Mouse (Mus musculus): Measurements from ENCODE around the gene Ptprr. TPM values are rescaled to one million over a fixed set of nuclear protein-coding genes. Genes with fewer than 3 reads are reported as not detected.

Gene Ptprr
- polyA plus RNA-seq, 1 experiment = 11.8 TPM

DNA sequence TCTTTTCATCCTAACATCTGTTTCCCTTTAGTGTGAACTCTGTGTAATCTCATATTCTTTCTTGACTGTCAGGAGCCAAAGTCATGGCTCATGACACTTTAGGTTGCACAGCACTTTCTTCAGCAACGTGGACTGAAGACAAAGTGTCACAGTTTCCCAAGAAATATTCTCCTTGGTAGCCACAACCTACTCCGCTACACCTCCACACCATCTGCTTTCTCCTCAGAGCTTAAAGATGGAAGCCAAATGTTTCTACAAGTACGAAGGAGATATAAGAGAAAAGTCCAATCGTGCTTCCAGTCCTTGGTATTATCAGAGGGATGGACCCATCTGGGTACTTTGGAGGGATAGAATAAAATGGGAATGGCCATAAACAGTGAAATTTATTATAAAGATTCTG is 114.2 kb downstream of the Ptprr start:
- H3K27ac ChIP-seq (ENCODE audit: insufficient read depth, low read length) = no peak overlapping the region
- no peak for TF ChIP-seq CTCF (IDR thresholded peaks at IDR 0.05; ENCODE audit: extremely low read depth, insufficient read depth, low read length)
- no peak for TF ChIP-seq POLR2A (IDR thresholded peaks at IDR 0.05; ENCODE audit: extremely low read depth, insufficient read depth, low read length)
- H3K4me1 ChIP-seq (ENCODE audit: control insufficient read depth, insufficient read depth, low read length) = no peaks in the 10 kb centered on the region
- no peak overlapping the region for H3K4me3 ChIP-seq (ENCODE audit: insufficient read depth, low read length)

DNA sequence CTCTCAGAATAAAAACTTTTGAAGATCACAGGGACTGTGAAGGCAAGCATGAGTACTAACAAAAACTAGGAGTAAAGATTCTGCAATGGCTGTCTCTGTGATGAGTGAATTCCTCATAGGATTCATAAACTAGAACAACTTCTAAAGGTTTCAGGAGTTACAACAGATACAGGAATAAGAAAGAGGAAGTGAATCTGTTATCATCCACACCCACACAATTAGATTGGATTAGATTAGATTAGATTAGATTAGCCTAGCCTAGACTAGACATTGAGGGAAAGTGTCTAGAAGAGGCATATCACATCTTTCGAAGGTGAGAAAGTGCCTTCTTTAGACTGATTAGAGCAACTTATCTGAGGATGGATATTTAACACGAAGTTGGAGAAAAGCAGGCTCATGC is 117.2 kb downstream of the Ptprr start:
- H3K4me3 ChIP-seq (ENCODE audit: insufficient read depth, low read length) = no peak overlapping the region
- TF ChIP-seq CTCF (IDR thresholded peaks at IDR 0.05; ENCODE audit: extremely low read depth, insufficient read depth, low read length) (no peak), POLR2A (IDR thresholded peaks at IDR 0.05; ENCODE audit: extremely low read depth, insufficient read depth, low read length) (no peak)
- H3K4me1 ChIP-seq (ENCODE audit: control insufficient read depth, insufficient read depth, low read length) = no peaks in the 10 kb centered on the region

DNA sequence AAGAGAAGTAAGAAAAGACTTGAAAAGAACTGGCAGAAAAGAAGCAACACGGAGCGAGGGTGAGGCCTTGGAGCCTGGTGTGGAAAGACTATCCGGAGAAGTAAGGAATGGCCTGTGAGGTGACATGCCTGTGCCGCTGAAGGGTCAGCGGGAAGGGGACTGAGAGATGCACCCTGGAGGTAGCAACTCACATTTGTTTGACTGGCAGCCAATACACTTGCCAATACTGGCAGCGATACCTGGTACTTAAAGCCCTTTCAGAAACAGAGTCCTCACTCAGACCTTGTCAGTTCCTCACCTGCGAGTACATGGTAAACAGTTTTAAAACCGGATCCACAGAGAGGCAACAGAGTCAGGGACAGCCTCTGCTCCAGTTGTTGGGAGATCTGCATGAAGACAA is 122.2 kb downstream of the Ptprr start:
- TF ChIP-seq POLR2A (IDR thresholded peaks at IDR 0.05; ENCODE audit: extremely low read depth, insufficient read depth, low read length) (no peak), CTCF (IDR thresholded peaks at IDR 0.05; ENCODE audit: extremely low read depth, insufficient read depth, low read length) (no peak)
- Histone ChIP-seq H3K4me3 (ENCODE audit: insufficient read depth, low read length) (no peak overlapping the region), H3K27ac (ENCODE audit: insufficient read depth, low read length) (no peak overlapping the region), H3K4me1 (ENCODE audit: control insufficient read depth, insufficient read depth, low read length) (no peaks in the 10 kb centered on the region)

More for the DNA sequence above, 117.2 kb downstream of the Ptprr start:
- H3K27ac ChIP-seq (ENCODE audit: insufficient read depth, low read length) = no peak overlapping the region

DNA sequence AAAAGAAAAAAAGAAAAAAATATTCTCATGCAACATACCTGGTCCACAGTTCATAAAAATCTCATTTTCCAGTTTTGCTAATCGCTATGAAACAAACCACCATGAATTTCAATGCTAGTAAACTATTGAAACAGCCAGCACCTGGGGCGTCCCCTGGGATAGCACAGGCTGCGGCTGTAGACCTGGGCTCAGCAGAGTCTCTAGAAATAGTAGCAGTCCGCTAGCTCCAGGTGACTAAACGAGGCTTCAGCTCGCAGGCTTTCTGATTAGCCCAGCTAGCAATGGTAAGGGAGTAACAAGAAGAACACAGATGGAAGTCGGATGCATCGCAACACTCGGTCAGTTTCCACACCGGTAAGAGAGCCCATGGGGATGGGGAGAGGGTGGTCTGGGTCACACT is 125.7 kb downstream of the Ptprr start:
- no peak overlapping the region for H3K4me3 ChIP-seq (ENCODE audit: insufficient read depth, low read length)
- no peak overlapping the region for H3K27ac ChIP-seq (ENCODE audit: insufficient read depth, low read length)
- no peaks in the 10 kb centered on the region for H3K4me1 ChIP-seq (ENCODE audit: control insufficient read depth, insufficient read depth, low read length)
- TF ChIP-seq POLR2A (IDR thresholded peaks at IDR 0.05; ENCODE audit: extremely low read depth, insufficient read depth, low read length) (no peak), CTCF (IDR thresholded peaks at IDR 0.05; ENCODE audit: extremely low read depth, insufficient read depth, low read length) (no peak)

DNA sequence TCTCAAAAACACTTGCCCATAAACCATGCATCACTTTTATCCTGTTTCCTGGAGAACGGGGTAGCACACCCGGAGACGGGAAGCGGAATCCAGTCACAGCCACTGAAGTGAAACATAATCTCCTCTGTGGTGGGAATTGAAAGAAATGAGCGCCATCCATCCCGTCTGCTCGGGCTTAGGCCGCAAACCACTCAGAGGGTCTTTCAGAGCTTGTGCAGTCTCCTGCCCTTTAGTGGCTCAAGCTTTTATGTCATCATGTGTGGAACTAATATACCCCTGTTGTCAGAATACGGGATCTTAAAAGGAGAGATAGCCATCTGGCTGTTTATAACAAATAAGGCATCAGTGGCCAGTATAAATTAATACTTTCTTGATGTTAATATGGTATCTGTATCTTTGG is 128.1 kb downstream of the Ptprr start:
- TF ChIP-seq CTCF (IDR thresholded peaks at IDR 0.05; ENCODE audit: extremely low read depth, insufficient read depth, low read length) = no peak
- no peak for TF ChIP-seq POLR2A (IDR thresholded peaks at IDR 0.05; ENCODE audit: extremely low read depth, insufficient read depth, low read length)
- Histone ChIP-seq H3K4me3 (ENCODE audit: insufficient read depth, low read length) (no peak overlapping the region), H3K4me1 (ENCODE audit: control insufficient read depth, insufficient read depth, low read length) (no peaks in the 10 kb centered on the region), H3K27ac (ENCODE audit: insufficient read depth, low read length) (no peak overlapping the region)

DNA sequence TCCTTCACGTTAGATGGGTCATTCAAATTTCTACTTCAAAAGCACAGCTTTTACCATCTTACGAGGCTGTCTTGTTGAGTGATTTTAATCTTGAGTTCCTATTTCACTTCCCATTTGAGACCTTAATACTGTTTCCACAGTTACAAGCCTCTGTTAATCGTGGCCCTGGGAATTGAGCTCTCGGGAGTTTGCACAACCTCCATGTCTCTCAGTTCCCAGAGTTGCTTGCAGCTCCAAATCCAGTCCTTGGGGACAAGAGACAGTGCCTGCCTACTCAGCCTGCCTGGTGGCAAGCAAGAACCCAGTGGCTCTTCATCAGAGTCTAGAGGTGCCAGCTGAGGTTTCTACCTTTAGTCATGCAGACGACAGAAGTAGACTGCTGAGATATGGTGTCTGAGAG is 136.7 kb downstream of the Ptprr start:
- no peak for TF ChIP-seq CTCF (IDR thresholded peaks at IDR 0.05; ENCODE audit: extremely low read depth, insufficient read depth, low read length)
- TF ChIP-seq POLR2A (IDR thresholded peaks at IDR 0.05; ENCODE audit: extremely low read depth, insufficient read depth, low read length) = no peak
- Histone ChIP-seq H3K4me3 (ENCODE audit: insufficient read depth, low read length) (no peak overlapping the region), H3K4me1 (ENCODE audit: control insufficient read depth, insufficient read depth, low read length) (no peaks in the 10 kb centered on the region), H3K27ac (ENCODE audit: insufficient read depth, low read length) (no peak overlapping the region)

DNA sequence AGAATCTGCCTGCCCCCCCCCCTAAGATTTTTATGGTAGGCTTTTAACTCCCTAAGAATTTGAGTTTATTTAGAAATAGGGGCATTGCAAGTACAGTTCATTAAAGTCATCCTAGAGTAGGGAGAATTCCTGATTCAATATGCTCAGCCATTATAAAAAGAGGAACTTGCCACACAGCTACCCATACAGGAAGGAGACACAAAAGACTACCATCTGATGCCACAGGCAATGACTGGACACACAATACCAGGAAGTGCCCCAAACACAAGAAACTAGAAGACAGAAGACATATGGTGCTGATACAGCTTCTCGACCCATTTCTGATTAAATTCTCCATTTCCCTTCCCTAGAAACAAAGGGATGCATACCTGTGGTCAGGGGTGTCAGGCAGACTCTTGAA is 138.7 kb downstream of the Ptprr start:
- Histone ChIP-seq H3K4me1 (ENCODE audit: control insufficient read depth, insufficient read depth, low read length) (no peaks in the 10 kb centered on the region), H3K4me3 (ENCODE audit: insufficient read depth, low read length) (no peak overlapping the region), H3K27ac (ENCODE audit: insufficient read depth, low read length) (no peak overlapping the region)
- no peak for TF ChIP-seq CTCF (IDR thresholded peaks at IDR 0.05; ENCODE audit: extremely low read depth, insufficient read depth, low read length)
- TF ChIP-seq POLR2A (IDR thresholded peaks at IDR 0.05; ENCODE audit: extremely low read depth, insufficient read depth, low read length) = no peak

DNA sequence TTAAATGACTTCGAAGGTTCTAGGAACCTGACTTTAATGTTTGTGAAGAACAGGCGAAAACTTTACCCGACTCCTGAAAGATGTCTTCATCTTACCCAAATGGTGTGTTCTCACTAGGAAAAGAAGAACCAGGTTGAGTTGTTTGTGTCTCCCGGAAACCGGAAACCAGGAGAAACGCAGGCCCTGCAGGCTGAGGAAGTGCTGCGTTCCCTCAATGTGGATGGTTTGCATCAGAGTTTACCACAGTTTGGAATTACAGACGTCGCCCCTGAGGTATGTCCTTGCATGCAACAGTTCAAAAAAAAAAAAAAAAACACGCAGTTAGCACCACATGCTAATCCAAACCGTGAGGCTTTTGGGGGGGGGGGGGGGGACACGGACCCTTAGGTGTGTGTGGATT is 144.3 kb downstream of the Ptprr start:
- no peak overlapping the region for H3K4me3 ChIP-seq (ENCODE audit: insufficient read depth, low read length)
- H3K27ac ChIP-seq (ENCODE audit: insufficient read depth, low read length) = no peak overlapping the region
- no peaks in the 10 kb centered on the region for H3K4me1 ChIP-seq (ENCODE audit: control insufficient read depth, insufficient read depth, low read length)
- TF ChIP-seq CTCF (IDR thresholded peaks at IDR 0.05; ENCODE audit: extremely low read depth, insufficient read depth, low read length) (no peak), POLR2A (IDR thresholded peaks at IDR 0.05; ENCODE audit: extremely low read depth, insufficient read depth, low read length) (no peak)

DNA sequence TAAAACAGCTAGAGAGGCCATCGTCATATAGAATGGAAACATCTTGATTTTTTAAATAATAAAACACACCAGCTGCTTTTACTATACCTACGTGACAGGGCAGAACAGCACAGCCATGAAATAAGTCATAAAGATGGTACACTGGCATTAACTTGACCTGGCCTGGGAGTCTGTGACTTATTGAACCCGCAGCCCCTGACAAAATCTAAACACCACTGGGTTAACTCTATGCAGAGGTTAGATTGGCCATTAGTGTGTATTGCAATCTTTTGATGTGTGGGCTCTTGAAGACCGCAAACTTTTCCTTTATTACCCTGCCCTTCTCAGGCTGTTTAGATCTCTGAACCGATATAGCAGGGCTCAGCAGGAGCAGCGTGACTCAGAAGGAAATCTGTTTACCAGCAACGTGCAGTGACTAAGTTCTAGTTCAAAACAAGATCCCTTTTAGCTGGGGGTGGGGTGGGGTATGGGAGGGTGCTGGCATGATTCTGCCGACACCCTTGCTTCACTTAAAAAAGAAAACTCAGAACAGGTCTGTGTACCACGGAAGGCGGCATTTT is 157.4 kb downstream of the Ptprr start:
- TF ChIP-seq CTCF (IDR thresholded peaks at IDR 0.05; ENCODE audit: extremely low read depth, insufficient read depth, low read length) (no peak), POLR2A (IDR thresholded peaks at IDR 0.05; ENCODE audit: extremely low read depth, insufficient read depth, low read length) (no peak)
- no peak overlapping the region for H3K27ac ChIP-seq (ENCODE audit: insufficient read depth, low read length)
- no peak overlapping the region for H3K4me3 ChIP-seq (ENCODE audit: insufficient read depth, low read length)
- H3K4me1 ChIP-seq (ENCODE audit: control insufficient read depth, insufficient read depth, low read length) = no peaks in the 10 kb centered on the region

DNA sequence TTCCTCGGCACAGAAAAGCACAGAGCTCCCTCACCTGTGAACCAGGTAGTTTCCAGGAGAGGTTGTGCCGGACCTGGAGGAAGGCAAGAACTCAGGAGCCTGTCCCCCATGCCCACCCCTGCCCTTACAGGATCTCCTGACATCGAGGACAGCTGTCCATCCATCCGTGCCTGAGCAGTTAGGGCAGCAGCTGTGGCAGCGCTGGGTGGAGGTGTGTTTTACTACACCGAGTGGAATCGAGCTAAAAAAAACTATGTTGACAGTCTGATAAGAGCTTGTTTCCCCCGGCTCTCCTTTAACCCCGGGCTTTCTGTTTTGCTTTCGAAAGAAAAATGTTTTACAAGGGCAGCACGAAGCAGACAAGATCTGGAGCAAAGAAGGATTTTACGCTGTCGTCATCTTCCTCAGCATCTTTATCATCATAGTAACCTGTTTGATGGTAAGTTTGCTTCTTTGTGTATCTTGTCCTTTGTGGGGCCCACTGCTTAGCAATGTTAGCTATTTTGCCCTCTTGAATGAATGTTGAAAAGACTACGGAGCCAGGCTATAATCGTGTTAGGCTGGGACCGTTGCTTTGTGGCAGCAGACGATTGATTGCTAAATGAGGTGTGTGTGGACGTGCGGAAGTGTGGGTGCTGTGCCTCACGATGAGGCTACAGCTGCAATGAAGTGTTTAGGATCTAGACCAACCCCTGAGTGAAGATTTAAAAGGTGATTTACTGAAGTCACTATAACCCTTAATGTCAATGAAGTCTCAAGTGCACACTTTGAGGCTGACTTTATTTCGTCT is 159.6 kb downstream of the Ptprr start:
- Histone ChIP-seq H3K4me1 (ENCODE audit: control insufficient read depth, insufficient read depth, low read length) (no peaks in the 10 kb centered on the region; the same call in 1 of the 2 replicates), H3K4me3 (ENCODE audit: insufficient read depth, low read length) (peak overlapping the region; percentile 26), H3K27ac (ENCODE audit: insufficient read depth, low read length) (no peak overlapping the region)
- no peak for TF ChIP-seq POLR2A (IDR thresholded peaks at IDR 0.05; ENCODE audit: extremely low read depth, insufficient read depth, low read length)
- TF ChIP-seq CTCF (IDR thresholded peaks at IDR 0.05; ENCODE audit: extremely low read depth, insufficient read depth, low read length) = no peak

All from cortical plate, adult 2 months (tissue).